Mouse (Mus musculus): ENCODE measurements at regions not wholly inside any gene's neighbourhood (a gene's known extent, or its start where the extent isn't known, plus 50 kb on each side); places are given as distances from the start of the nearest gene placed in this dataset.

- no peaks in the 10 kb centered on the region for H3K4me1 ChIP-seq (replicated peaks; ENCODE audit: control insufficient read depth, insufficient read depth, low read length)
- WGBS: 75% methylated on average over 3 of the region's 3 CpGs
- H3K9ac ChIP-seq: no peak overlapping the region
- H3K4me3 ChIP-seq (replicated peaks; ENCODE audit: low read length): no peak overlapping the region
- no peak for DNase-seq (ENCODE audit: low spot score)
- no peak; the same call in 1 of the 2 replicates for ATAC-seq (ENCODE audit: low FRiP score)
- H3K4me2 ChIP-seq (replicated peaks): no peak overlapping the region
- H3K27me3 ChIP-seq (ENCODE audit: control insufficient read depth, insufficient read depth, low read length): no peaks in the 10 kb centered on the region
- no peaks in the 10 kb centered on the region for H3K9me3 ChIP-seq (ENCODE audit: control insufficient read depth, low read length)
- no peaks in the 10 kb centered on the region for H3K36me3 ChIP-seq (replicated peaks; ENCODE audit: control insufficient read depth, insufficient read depth)
- no peak overlapping the region for H3K27ac ChIP-seq
Measured at GRCm38 (mm10) chr1:61310063-61310760, 328.4 kb upstream of the Pard3b start.

GRCm38 (mm10) chr1:61310761-61311090 is 327.9 kb upstream of the Pard3b start:
- H3K4me3 ChIP-seq (replicated peaks; ENCODE audit: low read length): no peak overlapping the region
- no peaks in the 10 kb centered on the region for H3K4me1 ChIP-seq (replicated peaks; ENCODE audit: control insufficient read depth, insufficient read depth, low read length)
- H3K4me2 ChIP-seq (replicated peaks): no peak overlapping the region
- H3K9ac ChIP-seq: no peak overlapping the region
- no peaks in the 10 kb centered on the region for H3K9me3 ChIP-seq (ENCODE audit: control insufficient read depth, low read length)
- no peaks in the 10 kb centered on the region for H3K36me3 ChIP-seq (replicated peaks; ENCODE audit: control insufficient read depth, insufficient read depth)
- WGBS: 61% methylated on average over 2 of the region's 2 CpGs
- no peak overlapping the region for H3K27ac ChIP-seq
- DNase-seq (ENCODE audit: low spot score): no peak
- no peaks in the 10 kb centered on the region for H3K27me3 ChIP-seq (ENCODE audit: control insufficient read depth, insufficient read depth, low read length)
- ATAC-seq (ENCODE audit: low FRiP score): no peak

- Histone ChIP-seq H3K9ac (no peak overlapping the region), H3K36me3 (replicated peaks; ENCODE audit: control insufficient read depth, insufficient read depth) (no peaks in the 10 kb centered on the region), H3K9me3 (ENCODE audit: control insufficient read depth, low read length) (no peaks in the 10 kb centered on the region), H3K4me3 (replicated peaks; ENCODE audit: low read length) (no peak overlapping the region), H3K4me2 (replicated peaks) (no peak overlapping the region), H3K27me3 (ENCODE audit: control insufficient read depth, insufficient read depth, low read length) (no peaks in the 10 kb centered on the region), H3K4me1 (replicated peaks; ENCODE audit: control insufficient read depth, insufficient read depth, low read length) (no peaks in the 10 kb centered on the region), H3K27ac (no peak overlapping the region)
- no peak for ATAC-seq (ENCODE audit: low FRiP score)
- DNase-seq (ENCODE audit: low spot score): no peak
- WGBS: 89% methylated on average over 4 of the region's 4 CpGs
Measured at GRCm38 (mm10) chr1:61313196-61313595, 325.4 kb upstream of the Pard3b start.

- Histone ChIP-seq H3K27me3 (ENCODE audit: control insufficient read depth, insufficient read depth, low read length) (no peaks in the 10 kb centered on the region), H3K4me3 (replicated peaks; ENCODE audit: low read length) (no peak overlapping the region), H3K36me3 (replicated peaks; ENCODE audit: control insufficient read depth, insufficient read depth) (no peaks in the 10 kb centered on the region), H3K27ac (no peak overlapping the region), H3K9me3 (ENCODE audit: control insufficient read depth, low read length) (no peaks in the 10 kb centered on the region), H3K9ac (no peak overlapping the region), H3K4me1 (replicated peaks; ENCODE audit: control insufficient read depth, insufficient read depth, low read length) (no peaks in the 10 kb centered on the region), H3K4me2 (replicated peaks) (no peak overlapping the region)
- DNase-seq (ENCODE audit: low spot score) (no peak), ATAC-seq (ENCODE audit: low FRiP score) (no peak)
- WGBS: 60% methylated on average over 4 of the region's 4 CpGs
Measured at GRCm38 (mm10) chr1:61316261-61316660, 322.4 kb upstream of the Pard3b start.

GRCm38 (mm10) chr1:61316736-61317135 is 321.9 kb upstream of the Pard3b start:
- no peak overlapping the region for H3K9ac ChIP-seq
- H3K27ac ChIP-seq: no peak overlapping the region
- DNase-seq (ENCODE audit: low spot score) (no peak), ATAC-seq (ENCODE audit: low FRiP score) (no peak)
- no peaks in the 10 kb centered on the region for H3K4me1 ChIP-seq (replicated peaks; ENCODE audit: control insufficient read depth, insufficient read depth, low read length)
- H3K4me3 ChIP-seq (replicated peaks; ENCODE audit: low read length): no peak overlapping the region
- no peaks in the 10 kb centered on the region for H3K27me3 ChIP-seq (ENCODE audit: control insufficient read depth, insufficient read depth, low read length)
- 70% methylated on average over 2 of the region's 2 CpGs for WGBS
- no peaks in the 10 kb centered on the region for H3K9me3 ChIP-seq (ENCODE audit: control insufficient read depth, low read length)
- no peak overlapping the region for H3K4me2 ChIP-seq (replicated peaks)
- no peaks in the 10 kb centered on the region for H3K36me3 ChIP-seq (replicated peaks; ENCODE audit: control insufficient read depth, insufficient read depth)

- H3K4me1 ChIP-seq (replicated peaks; ENCODE audit: control insufficient read depth, insufficient read depth, low read length): no peaks in the 10 kb centered on the region
- H3K4me2 ChIP-seq (replicated peaks): no peak overlapping the region
- H3K4me3 ChIP-seq (replicated peaks; ENCODE audit: low read length): no peak overlapping the region
- H3K9me3 ChIP-seq (ENCODE audit: control insufficient read depth, low read length): no peaks in the 10 kb centered on the region
- H3K36me3 ChIP-seq (replicated peaks; ENCODE audit: control insufficient read depth, insufficient read depth): no peaks in the 10 kb centered on the region
- H3K27ac ChIP-seq: no peak overlapping the region
- WGBS: 97% methylated on average over 1 of the region's 1 CpGs
- ATAC-seq (ENCODE audit: low FRiP score) (no peak), DNase-seq (ENCODE audit: low spot score) (no peak)
- H3K9ac ChIP-seq: no peak overlapping the region
- H3K27me3 ChIP-seq (ENCODE audit: control insufficient read depth, insufficient read depth, low read length): no peaks in the 10 kb centered on the region
Measured at GRCm38 (mm10) chr1:61318042-61318441, 320.6 kb upstream of the Pard3b start.

- no peak for ATAC-seq (ENCODE audit: low FRiP score)
Measured at GRCm38 (mm10) chr1:61321513-61322145, 317.0 kb upstream of the Pard3b start.

GRCm38 (mm10) chr1:61331456-61331855 is 307.2 kb upstream of the Pard3b start:
- H3K36me3 ChIP-seq (replicated peaks; ENCODE audit: control insufficient read depth, insufficient read depth): no peaks in the 10 kb centered on the region
- H3K4me2 ChIP-seq (replicated peaks): no peak overlapping the region
- H3K9ac ChIP-seq: no peak overlapping the region
- no peak overlapping the region for H3K27ac ChIP-seq
- H3K27me3 ChIP-seq (ENCODE audit: control insufficient read depth, insufficient read depth, low read length): no peaks in the 10 kb centered on the region
- WGBS: 89% methylated on average over 2 of the region's 2 CpGs
- no peaks in the 10 kb centered on the region for H3K9me3 ChIP-seq (ENCODE audit: control insufficient read depth, low read length)
- H3K4me3 ChIP-seq (replicated peaks; ENCODE audit: low read length): no peak overlapping the region
- no peak for DNase-seq (ENCODE audit: low spot score)
- no peaks in the 10 kb centered on the region for H3K4me1 ChIP-seq (replicated peaks; ENCODE audit: control insufficient read depth, insufficient read depth, low read length)
- no peak for ATAC-seq (ENCODE audit: low FRiP score)

More at GRCm38 (mm10) chr1:61321513-61322145, 317.0 kb upstream of the Pard3b start:
- H3K36me3 ChIP-seq (replicated peaks; ENCODE audit: control insufficient read depth, insufficient read depth): no peaks in the 10 kb centered on the region
- H3K4me2 ChIP-seq (replicated peaks): no peak overlapping the region
- no peaks in the 10 kb centered on the region for H3K4me1 ChIP-seq (replicated peaks; ENCODE audit: control insufficient read depth, insufficient read depth, low read length)
- H3K9ac ChIP-seq: no peak overlapping the region
- 80% methylated on average over 6 of the region's 6 CpGs for WGBS
- H3K27ac ChIP-seq: no peak overlapping the region
- no peaks in the 10 kb centered on the region for H3K9me3 ChIP-seq (ENCODE audit: control insufficient read depth, low read length)
- no peak overlapping the region for H3K4me3 ChIP-seq (replicated peaks; ENCODE audit: low read length)
- H3K27me3 ChIP-seq (ENCODE audit: control insufficient read depth, insufficient read depth, low read length): no peaks in the 10 kb centered on the region
- no peak for DNase-seq (ENCODE audit: low spot score)

- Histone ChIP-seq H3K36me3 (replicated peaks; ENCODE audit: control insufficient read depth, insufficient read depth) (no peaks in the 10 kb centered on the region), H3K4me3 (replicated peaks; ENCODE audit: low read length) (no peak overlapping the region), H3K4me2 (replicated peaks) (no peak overlapping the region), H3K4me1 (replicated peaks; ENCODE audit: control insufficient read depth, insufficient read depth, low read length) (no peaks in the 10 kb centered on the region), H3K9ac (no peak overlapping the region), H3K9me3 (ENCODE audit: control insufficient read depth, low read length) (no peaks in the 10 kb centered on the region), H3K27ac (no peak overlapping the region), H3K27me3 (ENCODE audit: control insufficient read depth, insufficient read depth, low read length) (no peaks in the 10 kb centered on the region)
- ATAC-seq (ENCODE audit: low FRiP score): no peak
- 68% methylated on average over 3 of the region's 3 CpGs for WGBS
- DNase-seq (ENCODE audit: low spot score): no peak
Measured at GRCm38 (mm10) chr1:61331906-61332305, 306.7 kb upstream of the Pard3b start.

Data from hindbrain, embryonic 14.5 days (tissue).